Mouse (Mus musculus): ENCODE measurements around the gene Gm47985. TPM values are rescaled to one million over a fixed set of nuclear protein-coding genes. Genes with fewer than 3 reads are reported as not detected.
"Not testable (repeated sequence)": the region's sequence is repeated elsewhere in the genome, so short reads cannot be mapped to it uniquely, and the experiment has no call there.

Gm47985 gene
- polyA plus RNA-seq, 1 experiment from 2014 or later = not detected

DNA sequence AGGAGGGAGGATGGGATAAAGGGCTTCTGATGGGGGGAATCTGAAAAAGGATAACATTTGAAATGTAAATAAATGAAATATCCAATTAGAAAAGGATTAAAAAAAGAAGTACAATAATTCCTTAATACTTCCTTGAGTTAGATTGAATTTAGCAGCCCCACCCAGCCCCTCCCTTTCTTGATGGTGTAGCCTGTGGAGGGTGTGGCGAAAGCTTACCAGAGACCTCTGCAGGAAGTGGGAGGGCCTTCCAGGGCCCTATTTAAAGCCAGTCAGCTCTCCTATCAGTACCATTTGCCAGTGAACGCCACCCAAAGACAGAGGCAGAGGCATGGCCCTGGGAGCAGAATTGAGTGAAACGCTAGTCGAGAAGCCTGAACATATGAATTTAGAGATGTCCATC is 15.8 kb downstream of the Gm47985 start, which contains the start of gene Gm47995:
TSS of gene Gm47995 (plus strand) at position 329 of the 400 bp plus-strand sequence.
- H3K9ac ChIP-seq (ENCODE audit: low read length); ATAC-seq (ENCODE audit: insufficient number of reproducible peaks, insufficient read depth, low FRiP score, low read depth); H3K9me3 ChIP-seq (ENCODE audit: control insufficient read depth, low read length); H3K27me3 ChIP-seq (ENCODE audit: control insufficient read depth, insufficient read depth, low read length); H3K4me3 ChIP-seq (ENCODE audit: control insufficient read depth in 1 of 2, insufficient read depth in 1 of 2, low read depth in 1 of 2, low read length in 2 of 2); H3K4me1 ChIP-seq (ENCODE audit: control insufficient read depth in 2 of 2, insufficient read depth in 2 of 2, low read length in 2 of 2); H3K36me3 ChIP-seq (ENCODE audit: control insufficient read depth, insufficient read depth, low read length); H3K4me2 ChIP-seq (ENCODE audit: low read length); H3K27ac ChIP-seq (replicated peaks in 1 of 2; ENCODE audit: control insufficient read depth in 1 of 2, insufficient read depth in 1 of 2, low read depth in 2 of 2, low read length in 2 of 2): not testable (repeated sequence)
- 77% methylated on average over 1 of the region's 4 CpGs for WGBS

DNA sequence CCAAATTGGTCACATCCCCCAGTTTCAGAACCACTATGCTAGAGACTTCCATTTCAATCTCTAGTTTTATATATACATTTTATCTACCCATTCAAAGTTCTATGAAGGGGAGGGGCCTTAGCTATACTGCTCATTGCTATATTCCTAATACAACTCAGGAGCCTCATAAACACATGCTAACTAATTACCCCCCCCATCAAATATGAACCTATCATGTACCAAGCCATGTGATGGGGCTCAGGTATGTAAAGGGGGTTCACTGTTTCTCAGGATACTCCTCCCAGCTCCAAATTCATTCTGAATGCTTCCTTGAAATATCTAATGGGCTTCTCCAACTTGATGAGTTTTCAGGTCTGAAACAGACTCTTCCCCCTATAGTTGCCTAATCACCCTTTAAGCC is 18.3 kb downstream of the Gm47985 start:
- not testable (repeated sequence) for H3K9ac ChIP-seq (ENCODE audit: low read length); H3K9me3 ChIP-seq (ENCODE audit: control insufficient read depth, low read length); H3K27ac ChIP-seq (replicated peaks in 1 of 2; ENCODE audit: control insufficient read depth in 1 of 2, insufficient read depth in 1 of 2, low read depth in 2 of 2, low read length in 2 of 2); H3K27me3 ChIP-seq (ENCODE audit: control insufficient read depth, insufficient read depth, low read length); ATAC-seq (ENCODE audit: insufficient number of reproducible peaks, insufficient read depth, low FRiP score, low read depth); H3K4me3 ChIP-seq (ENCODE audit: control insufficient read depth in 1 of 2, insufficient read depth in 1 of 2, low read depth in 1 of 2, low read length in 2 of 2); H3K4me2 ChIP-seq (ENCODE audit: low read length); H3K4me1 ChIP-seq (ENCODE audit: control insufficient read depth in 2 of 2, insufficient read depth in 2 of 2, low read length in 2 of 2); H3K36me3 ChIP-seq (ENCODE audit: control insufficient read depth, insufficient read depth, low read length)

DNA sequence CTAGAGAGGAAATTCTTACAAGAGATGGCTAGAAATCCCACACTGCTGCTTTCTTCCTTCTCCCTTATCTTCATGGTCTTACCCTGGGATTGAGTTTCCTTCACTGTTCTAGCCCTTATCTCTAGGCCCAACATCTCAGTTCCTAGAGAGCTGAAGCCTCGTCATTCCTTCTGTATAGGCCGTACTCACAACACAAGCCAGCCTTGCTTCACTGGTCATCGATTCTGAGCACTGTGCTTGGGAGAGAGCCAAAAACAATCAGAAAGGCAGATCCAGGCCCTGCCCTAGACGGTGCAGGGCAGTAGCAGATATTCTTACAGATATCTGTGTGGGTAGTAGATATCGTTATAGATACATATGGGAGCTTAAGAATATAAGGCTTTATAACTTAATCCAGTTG is 20.4 kb downstream of the Gm47985 start:
- ATAC-seq (ENCODE audit: insufficient number of reproducible peaks, insufficient read depth, low FRiP score, low read depth); H3K27ac ChIP-seq (replicated peaks in 1 of 2; ENCODE audit: control insufficient read depth in 1 of 2, insufficient read depth in 1 of 2, low read depth in 2 of 2, low read length in 2 of 2); H3K36me3 ChIP-seq (ENCODE audit: control insufficient read depth, insufficient read depth, low read length); H3K4me3 ChIP-seq (ENCODE audit: control insufficient read depth in 1 of 2, insufficient read depth in 1 of 2, low read depth in 1 of 2, low read length in 2 of 2); H3K4me1 ChIP-seq (ENCODE audit: control insufficient read depth in 2 of 2, insufficient read depth in 2 of 2, low read length in 2 of 2); H3K4me2 ChIP-seq (ENCODE audit: low read length); H3K9ac ChIP-seq (ENCODE audit: low read length); H3K27me3 ChIP-seq (ENCODE audit: control insufficient read depth, insufficient read depth, low read length); H3K9me3 ChIP-seq (ENCODE audit: control insufficient read depth, low read length): not testable (repeated sequence)
- 47% methylated on average over 3 of the region's 5 CpGs for WGBS

DNA sequence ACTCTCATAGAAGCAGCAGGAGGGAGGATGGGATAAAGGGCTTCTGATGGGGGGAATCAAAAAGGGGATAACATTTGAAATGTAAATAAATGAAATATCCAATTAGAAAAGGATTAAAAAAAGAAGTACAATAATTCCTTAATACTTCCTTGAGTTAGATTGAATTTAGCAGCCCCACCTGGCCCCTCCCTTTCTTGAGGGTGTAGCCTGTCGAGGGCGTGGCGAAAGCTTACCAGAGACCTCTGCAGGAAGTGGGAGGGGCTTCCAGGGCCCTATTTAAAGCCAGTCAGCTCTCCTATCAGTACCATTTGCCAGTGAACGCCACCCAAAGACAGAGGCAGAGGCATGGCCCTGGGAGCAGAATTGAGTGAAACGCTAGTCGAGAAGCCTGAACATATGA is 21.5 kb downstream of the Gm47985 start, which contains the start of gene 3110040M04Rik:
TSS of gene 3110040M04Rik (plus strand) at position 304 of the 400 bp plus-strand sequence.
- not testable (repeated sequence) for H3K4me2 ChIP-seq (ENCODE audit: low read length); H3K36me3 ChIP-seq (ENCODE audit: control insufficient read depth, insufficient read depth, low read length); H3K4me3 ChIP-seq (ENCODE audit: control insufficient read depth in 1 of 2, insufficient read depth in 1 of 2, low read depth in 1 of 2, low read length in 2 of 2); H3K27me3 ChIP-seq (ENCODE audit: control insufficient read depth, insufficient read depth, low read length); ATAC-seq (ENCODE audit: insufficient number of reproducible peaks, insufficient read depth, low FRiP score, low read depth); H3K4me1 ChIP-seq (ENCODE audit: control insufficient read depth in 2 of 2, insufficient read depth in 2 of 2, low read length in 2 of 2); H3K27ac ChIP-seq (replicated peaks in 1 of 2; ENCODE audit: control insufficient read depth in 1 of 2, insufficient read depth in 1 of 2, low read depth in 2 of 2, low read length in 2 of 2); H3K9me3 ChIP-seq (ENCODE audit: control insufficient read depth, low read length); H3K9ac ChIP-seq (ENCODE audit: low read length)
- WGBS = no CpG with 5 or more reads among the region's 6 CpGs

DNA sequence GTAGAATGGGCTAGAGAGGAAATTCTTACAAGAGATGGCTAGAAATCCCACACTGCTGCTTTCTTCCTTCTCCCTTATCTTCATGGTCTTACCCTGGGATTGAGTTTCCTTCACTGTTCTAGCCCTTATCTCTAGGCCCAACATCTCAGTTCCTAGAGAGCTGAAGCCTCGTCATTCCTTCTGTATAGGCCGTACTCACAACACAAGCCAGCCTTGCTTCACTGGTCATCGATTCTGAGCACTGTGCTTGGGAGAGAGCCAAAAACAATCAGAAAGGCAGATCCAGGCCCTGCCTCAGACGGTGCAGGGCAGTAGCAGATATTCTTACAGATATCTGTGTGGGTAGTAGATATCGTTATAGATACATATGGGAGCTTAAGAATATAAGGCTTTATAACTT is 26.2 kb downstream of the Gm47985 start:
- H3K9me3 ChIP-seq (ENCODE audit: control insufficient read depth, low read length); H3K4me3 ChIP-seq (ENCODE audit: control insufficient read depth in 1 of 2, insufficient read depth in 1 of 2, low read depth in 1 of 2, low read length in 2 of 2); H3K27me3 ChIP-seq (ENCODE audit: control insufficient read depth, insufficient read depth, low read length); H3K27ac ChIP-seq (replicated peaks in 1 of 2; ENCODE audit: control insufficient read depth in 1 of 2, insufficient read depth in 1 of 2, low read depth in 2 of 2, low read length in 2 of 2); H3K4me1 ChIP-seq (ENCODE audit: control insufficient read depth in 2 of 2, insufficient read depth in 2 of 2, low read length in 2 of 2); H3K9ac ChIP-seq (ENCODE audit: low read length); H3K4me2 ChIP-seq (ENCODE audit: low read length); H3K36me3 ChIP-seq (ENCODE audit: control insufficient read depth, insufficient read depth, low read length): not testable (repeated sequence)
- ATAC-seq (ENCODE audit: insufficient number of reproducible peaks, insufficient read depth, low FRiP score, low read depth) = 0 out of 2 replicates have a peak, but pooled peaks have one; percentile 39
- WGBS = 36% methylated on average over 3 of the region's 5 CpGs

DNA sequence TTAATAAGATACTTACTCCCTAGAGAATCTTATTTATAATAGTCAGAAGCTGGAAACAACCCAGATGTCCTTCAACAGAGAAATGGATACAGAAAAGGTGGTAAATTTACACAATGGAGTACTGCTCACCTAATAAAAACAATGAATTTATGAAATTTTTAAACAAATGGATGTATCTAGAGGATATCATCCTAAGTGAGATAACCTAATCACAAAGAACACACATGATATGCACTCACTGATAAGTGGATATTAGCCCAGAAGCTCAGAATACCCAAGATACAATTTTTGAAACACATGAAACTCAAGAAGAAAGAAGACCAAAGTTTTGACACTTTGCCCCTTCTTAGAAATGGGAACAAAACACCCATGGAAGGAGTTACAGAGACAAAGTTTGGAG is 26.6 kb downstream of the Gm47985 start:
- H3K27me3 ChIP-seq (ENCODE audit: control insufficient read depth, insufficient read depth, low read length); H3K4me2 ChIP-seq (ENCODE audit: low read length); ATAC-seq (ENCODE audit: insufficient number of reproducible peaks, insufficient read depth, low FRiP score, low read depth); H3K4me1 ChIP-seq (ENCODE audit: control insufficient read depth in 2 of 2, insufficient read depth in 2 of 2, low read length in 2 of 2); H3K9ac ChIP-seq (ENCODE audit: low read length); H3K27ac ChIP-seq (replicated peaks in 1 of 2; ENCODE audit: control insufficient read depth in 1 of 2, insufficient read depth in 1 of 2, low read depth in 2 of 2, low read length in 2 of 2); H3K4me3 ChIP-seq (ENCODE audit: control insufficient read depth in 1 of 2, insufficient read depth in 1 of 2, low read depth in 1 of 2, low read length in 2 of 2); H3K36me3 ChIP-seq (ENCODE audit: control insufficient read depth, insufficient read depth, low read length); H3K9me3 ChIP-seq (ENCODE audit: control insufficient read depth, low read length): not testable (repeated sequence)

DNA sequence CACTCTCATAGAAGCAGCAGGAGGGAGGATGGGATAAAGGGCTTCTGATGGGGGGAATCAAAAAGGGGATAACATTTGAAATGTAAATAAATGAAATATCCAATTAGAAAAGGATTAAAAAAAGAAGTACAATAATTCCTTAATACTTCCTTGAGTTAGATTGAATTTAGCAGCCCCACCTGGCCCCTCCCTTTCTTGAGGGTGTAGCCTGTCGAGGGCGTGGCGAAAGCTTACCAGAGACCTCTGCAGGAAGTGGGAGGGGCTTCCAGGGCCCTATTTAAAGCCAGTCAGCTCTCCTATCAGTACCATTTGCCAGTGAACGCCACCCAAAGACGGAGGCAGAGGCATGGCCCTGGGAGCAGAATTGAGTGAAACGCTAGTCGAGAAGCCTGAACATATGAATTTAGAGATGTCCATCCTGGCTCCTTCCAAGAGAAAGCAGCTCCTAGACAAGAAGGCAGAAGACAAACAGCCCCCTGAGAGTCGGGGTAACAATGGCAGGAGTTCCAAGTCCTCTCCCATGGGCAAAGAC is 27.6 kb downstream of the Gm47985 start, which contains the start of gene Gm47996:
TSS of gene Gm47996 (plus strand) at position 308 of the 532 bp plus-strand sequence.
- not testable (repeated sequence) for H3K27ac ChIP-seq (replicated peaks in 1 of 2; ENCODE audit: control insufficient read depth in 1 of 2, insufficient read depth in 1 of 2, low read depth in 2 of 2, low read length in 2 of 2); H3K9me3 ChIP-seq (ENCODE audit: control insufficient read depth, low read length); H3K27me3 ChIP-seq (ENCODE audit: control insufficient read depth, insufficient read depth, low read length); H3K4me1 ChIP-seq (ENCODE audit: control insufficient read depth in 2 of 2, insufficient read depth in 2 of 2, low read length in 2 of 2); H3K4me2 ChIP-seq (ENCODE audit: low read length); ATAC-seq (ENCODE audit: insufficient number of reproducible peaks, insufficient read depth, low FRiP score, low read depth); H3K36me3 ChIP-seq (ENCODE audit: control insufficient read depth, insufficient read depth, low read length); H3K9ac ChIP-seq (ENCODE audit: low read length); H3K4me3 ChIP-seq (ENCODE audit: control insufficient read depth in 1 of 2, insufficient read depth in 1 of 2, low read depth in 1 of 2, low read length in 2 of 2)
- 84% methylated on average over 4 of the region's 8 CpGs for WGBS

DNA sequence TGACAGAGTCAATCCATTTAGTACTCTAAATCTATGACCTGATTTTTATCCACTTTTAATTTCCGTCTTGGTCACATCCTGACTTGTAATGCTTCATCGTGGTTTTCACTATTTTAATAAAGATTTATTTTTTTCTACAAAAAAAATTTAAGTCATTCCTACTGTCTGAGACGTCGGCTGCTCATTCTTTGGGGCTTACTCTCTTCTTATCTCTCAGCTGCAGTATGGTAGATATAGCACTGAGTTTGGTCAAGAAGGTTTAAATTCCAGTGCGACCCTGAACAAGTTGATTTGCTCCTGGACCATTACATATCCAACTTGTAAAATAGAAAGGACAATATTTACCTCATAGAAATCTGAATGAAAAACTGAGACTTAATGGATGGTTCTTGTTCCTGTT is 29.3 kb downstream of the Gm47985 start:
- not testable (repeated sequence) for H3K4me2 ChIP-seq (ENCODE audit: low read length); H3K4me1 ChIP-seq (ENCODE audit: control insufficient read depth in 2 of 2, insufficient read depth in 2 of 2, low read length in 2 of 2); ATAC-seq (ENCODE audit: insufficient number of reproducible peaks, insufficient read depth, low FRiP score, low read depth); H3K9me3 ChIP-seq (ENCODE audit: control insufficient read depth, low read length); H3K27ac ChIP-seq (replicated peaks in 1 of 2; ENCODE audit: control insufficient read depth in 1 of 2, insufficient read depth in 1 of 2, low read depth in 2 of 2, low read length in 2 of 2); H3K9ac ChIP-seq (ENCODE audit: low read length); H3K27me3 ChIP-seq (ENCODE audit: control insufficient read depth, insufficient read depth, low read length); H3K36me3 ChIP-seq (ENCODE audit: control insufficient read depth, insufficient read depth, low read length); H3K4me3 ChIP-seq (ENCODE audit: control insufficient read depth in 1 of 2, insufficient read depth in 1 of 2, low read depth in 1 of 2, low read length in 2 of 2)
- WGBS = 59% methylated on average over 5 of the region's 5 CpGs

Measured in heart, embryonic 14.5 days (tissue).